Mouse (Mus musculus): Measurements from ENCODE around the gene Gm36210. TPM values are rescaled to one million over a fixed set of nuclear protein-coding genes. Genes with fewer than 3 reads are reported as not detected.
A peak's percentile ranks its signal among the peaks of the same experiment; 100 is the strongest.
"Not testable (repeated sequence)": the region's sequence is repeated elsewhere in the genome, so short reads cannot be mapped to it uniquely, and the experiment has no call there.

Gm36210 gene
- polyA plus RNA-seq, 1 experiment from 2014 or later = not detected

- TF ChIP-seq CTCF (IDR thresholded peaks at IDR 0.05; ENCODE audit: low read depth) (peak; percentile 71), EP300 (IDR thresholded peaks at IDR 0.05; ENCODE audit: low read depth) (no peak)
- Histone ChIP-seq H3K9me3 (ENCODE audit: low read length) (no peaks in the 10 kb centered on the region), H3K27me3 (ENCODE audit: insufficient read depth, low read length) (no peaks in the 10 kb centered on the region), H3K27ac (ENCODE audit: low read depth) (no peak overlapping the region), H3K4me2 (ENCODE audit: low read depth, low read length) (peak overlapping the region; percentile 84), H3K4me3 (ENCODE audit: low read depth, low read length) (peak overlapping the region; percentile 69), H3K4me1 (ENCODE audit: insufficient read depth) (peaks cover 24% of the 10 kb centered on the region), H3K9ac (replicated peaks) (no peak overlapping the region), H3K36me3 (replicated peaks; ENCODE audit: insufficient read depth, low read length) (no peaks in the 10 kb centered on the region)
- DNase-seq (peak; percentile 51), ATAC-seq (no peak)
- WGBS (ENCODE audit: insufficient replicate concordance) = 70% methylated on average over 5 of the region's 5 CpGs
Measured at GRCm38 (mm10) chr7:4865090-4865489, 41.2 kb downstream of the Gm36210 start.

- WGBS (ENCODE audit: insufficient replicate concordance) = 83% methylated on average over 5 of the region's 5 CpGs
- TF ChIP-seq CTCF (IDR thresholded peaks at IDR 0.05; ENCODE audit: low read depth) = no peak
- TF ChIP-seq EP300 (IDR thresholded peaks at IDR 0.05; ENCODE audit: low read depth) = no peak
- H3K4me3 ChIP-seq (ENCODE audit: low read depth, low read length) = no peak overlapping the region
- DNase-seq = no peak
- peaks cover 25% of the 10 kb centered on the region for H3K4me1 ChIP-seq (ENCODE audit: insufficient read depth)
- H3K4me2 ChIP-seq (ENCODE audit: low read depth, low read length) = no peak overlapping the region
- no peaks in the 10 kb centered on the region for H3K27me3 ChIP-seq (ENCODE audit: insufficient read depth, low read length)
- no peaks in the 10 kb centered on the region for H3K36me3 ChIP-seq (replicated peaks; ENCODE audit: insufficient read depth, low read length)
- H3K9ac ChIP-seq (replicated peaks) = no peak overlapping the region
- ATAC-seq = no peak
- H3K27ac ChIP-seq (ENCODE audit: low read depth) = 0 out of 2 replicates have a peak overlapping the region, but pooled peaks have one; percentile 19
- no peaks in the 10 kb centered on the region for H3K9me3 ChIP-seq (ENCODE audit: low read length)
Measured at GRCm38 (mm10) chr7:4864130-4864845, 42.0 kb downstream of the Gm36210 start.

DNA sequence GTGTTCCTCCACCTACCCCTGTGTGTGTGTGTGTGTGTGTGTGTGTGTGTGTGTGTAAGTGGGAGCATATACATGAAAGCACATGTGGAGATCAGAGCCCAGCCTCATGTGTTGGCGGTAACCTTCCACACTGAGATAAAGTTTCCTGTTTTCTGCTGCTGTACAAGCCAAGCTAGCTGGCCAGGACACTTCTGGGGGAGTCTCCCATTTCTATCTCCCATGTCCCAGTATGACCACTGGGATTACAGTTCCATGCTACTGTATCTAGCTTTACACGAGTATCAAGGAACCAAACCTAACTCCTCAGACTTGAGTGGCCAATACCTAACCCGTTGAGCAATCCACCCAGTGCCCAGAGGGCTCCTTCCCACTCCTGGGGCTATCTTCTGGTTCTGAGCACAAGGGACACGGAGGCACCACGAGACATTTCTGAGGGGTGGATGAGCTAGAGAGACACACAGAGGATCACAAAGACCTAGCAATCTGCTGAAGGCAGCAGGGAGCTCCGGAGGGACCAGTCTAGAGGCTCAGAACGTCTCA, 42.7 kb downstream of the Gm36210 start:
- no peak for TF ChIP-seq EP300 (IDR thresholded peaks at IDR 0.05; ENCODE audit: low read depth)
- TF ChIP-seq CTCF (IDR thresholded peaks at IDR 0.05; ENCODE audit: low read depth) = no peak
- 66% methylated on average over 7 of the region's 7 CpGs for WGBS (ENCODE audit: insufficient replicate concordance)
- no peaks in the 10 kb centered on the region for H3K36me3 ChIP-seq (replicated peaks; ENCODE audit: insufficient read depth, low read length)
- no peaks in the 10 kb centered on the region for H3K27me3 ChIP-seq (ENCODE audit: insufficient read depth, low read length)
- H3K4me2 ChIP-seq (ENCODE audit: low read depth, low read length) = no peak overlapping the region
- no peaks in the 10 kb centered on the region for H3K9me3 ChIP-seq (ENCODE audit: low read length)
- H3K4me3 ChIP-seq (ENCODE audit: low read depth, low read length) = no peak overlapping the region
- no peak overlapping the region for H3K9ac ChIP-seq (replicated peaks)
- no peak for DNase-seq
- peaks cover 25% of the 10 kb centered on the region for H3K4me1 ChIP-seq (ENCODE audit: insufficient read depth)
- ATAC-seq = no peak
- peak overlapping the region; percentile 19; the same call in 1 of the 2 replicates for H3K27ac ChIP-seq (ENCODE audit: low read depth)

GRCm38 (mm10) chr7:4863041-4863440, 43.3 kb downstream of the Gm36210 start:
- H3K4me1 ChIP-seq (ENCODE audit: insufficient read depth) = peaks cover 25% of the 10 kb centered on the region
- peak overlapping the region; percentile 19; the same call in 1 of the 2 replicates for H3K27ac ChIP-seq (ENCODE audit: low read depth)
- no peaks in the 10 kb centered on the region for H3K9me3 ChIP-seq (ENCODE audit: low read length)
- peak; percentile 61 for DNase-seq
- H3K4me2 ChIP-seq (ENCODE audit: low read depth, low read length) = no peak overlapping the region
- WGBS (ENCODE audit: insufficient replicate concordance) = 18% methylated on average over 1 of the region's 1 CpGs
- TF ChIP-seq CTCF (IDR thresholded peaks at IDR 0.05; ENCODE audit: low read depth) = no peak
- TF ChIP-seq EP300 (IDR thresholded peaks at IDR 0.05; ENCODE audit: low read depth) = no peak
- no peaks in the 10 kb centered on the region for H3K27me3 ChIP-seq (ENCODE audit: insufficient read depth, low read length)
- H3K36me3 ChIP-seq (replicated peaks; ENCODE audit: insufficient read depth, low read length) = no peaks in the 10 kb centered on the region
- no peak overlapping the region for H3K4me3 ChIP-seq (ENCODE audit: low read depth, low read length)
- no peak for ATAC-seq
- H3K9ac ChIP-seq (replicated peaks) = no peak overlapping the region

GRCm38 (mm10) chr7:4860926-4861325, 45.4 kb downstream of the Gm36210 start:
- H3K27ac ChIP-seq (ENCODE audit: low read depth); H3K9me3 ChIP-seq (ENCODE audit: low read length); H3K9ac ChIP-seq (replicated peaks); H3K27me3 ChIP-seq (ENCODE audit: insufficient read depth, low read length); H3K4me3 ChIP-seq (ENCODE audit: low read depth, low read length); H3K4me2 ChIP-seq (ENCODE audit: low read depth, low read length); H3K36me3 ChIP-seq (replicated peaks; ENCODE audit: insufficient read depth, low read length); DNase-seq; ATAC-seq: not testable (repeated sequence)
- WGBS (ENCODE audit: insufficient replicate concordance) = 70% methylated on average over 3 of the region's 3 CpGs
- peaks cover 18% of the 10 kb centered on the region for H3K4me1 ChIP-seq (ENCODE audit: insufficient read depth)

DNA sequence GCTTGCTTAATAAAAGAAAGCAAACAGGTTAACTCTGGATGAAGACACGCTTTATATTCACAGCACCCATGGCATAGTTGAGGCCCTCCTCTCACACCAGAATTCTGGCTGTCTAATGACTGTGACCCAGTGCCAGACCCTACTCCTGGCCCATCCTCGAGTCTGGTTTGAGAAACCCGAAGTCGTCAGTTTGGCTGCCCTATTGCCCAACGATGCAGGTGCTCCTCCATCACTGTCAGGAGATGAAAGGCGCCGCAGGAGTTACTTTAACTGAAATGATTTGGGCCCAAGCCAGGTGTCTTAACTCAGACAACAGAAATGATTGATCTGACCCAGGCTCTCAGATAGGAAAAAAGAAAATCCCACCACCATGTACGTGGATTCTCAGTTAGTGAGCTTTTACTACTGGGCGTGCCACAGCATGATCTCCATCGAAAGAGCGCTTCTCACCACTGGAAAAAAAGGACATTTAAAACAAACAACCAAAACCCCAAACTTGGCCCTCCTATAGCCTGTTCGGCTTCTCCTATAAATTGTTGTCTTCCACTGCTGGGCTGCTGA, 46.8 kb downstream of the Gm36210 start:
- DNase-seq (no peak), ATAC-seq (peak; percentile 27; the same call in 1 of the 2 replicates)
- Histone ChIP-seq H3K4me2 (ENCODE audit: low read depth, low read length) (no peak overlapping the region), H3K36me3 (replicated peaks; ENCODE audit: insufficient read depth, low read length) (no peaks in the 10 kb centered on the region), H3K4me3 (ENCODE audit: low read depth, low read length) (no peak overlapping the region), H3K27ac (ENCODE audit: low read depth) (no peak overlapping the region), H3K27me3 (ENCODE audit: insufficient read depth, low read length) (no peaks in the 10 kb centered on the region), H3K4me1 (ENCODE audit: insufficient read depth) (peaks cover 14% of the 10 kb centered on the region), H3K9ac (replicated peaks) (no peak overlapping the region), H3K9me3 (ENCODE audit: low read length) (no peaks in the 10 kb centered on the region)
- TF ChIP-seq CTCF (IDR thresholded peaks at IDR 0.05; ENCODE audit: low read depth) = no peak
- no peak for TF ChIP-seq EP300 (IDR thresholded peaks at IDR 0.05; ENCODE audit: low read depth)
- WGBS (ENCODE audit: insufficient replicate concordance) = 73% methylated on average over 12 of the region's 12 CpGs

Measured in liver, postnatal 0 days (tissue).